Comparison of ENCODE assay signal across 7 mouse cellular contexts in the genomic region with DNA sequence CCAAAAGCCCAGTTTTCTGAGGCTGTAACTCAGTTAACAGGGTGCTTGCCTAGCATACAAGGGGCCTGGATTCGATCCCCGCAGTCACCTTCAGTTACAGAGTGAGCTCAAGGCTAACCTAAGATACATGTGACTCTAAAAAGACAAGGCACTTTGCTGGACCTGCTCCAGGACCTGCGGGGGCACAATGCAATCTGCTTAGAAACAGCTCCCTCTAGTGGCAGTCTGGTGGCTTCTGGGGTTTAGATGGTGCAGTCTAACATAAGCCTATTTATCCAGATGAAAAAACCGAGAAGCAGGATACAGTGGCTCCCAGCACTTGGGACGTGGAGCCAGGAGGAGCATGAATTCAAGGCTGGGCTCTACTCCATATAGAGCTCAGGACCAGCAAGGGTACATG. TPM values are rescaled to one million over a fixed set of nuclear protein-coding genes. Genes with fewer than 3 reads are reported as not detected.
A peak's percentile ranks its signal among the peaks of the same experiment; 100 is the strongest.
DNase-seq lines count a peak whose midpoint lies in the region; ATAC-seq and TF ChIP-seq lines count a peak whose summit lies in the region.

No protein-coding gene starts in this region.

- peak; percentile 68 for ATAC-seq in megakaryocyte-erythroid progenitor cell, adult 5-6 weeks (replicated peaks; ENCODE audit: low FRiP score, low TSS enrichment, poor library complexity, severe bottlenecking)

- intact Hi-C loops in left cerebral cortex, adult 2 months (cut with DNase I): no loop called here

- DNase-seq in ZHBTc4 (ENCODE audit: low read depth, low spot score): peak; percentile 91
- peak; percentile 94 to 98 for DNase-seq in cerebellum, postnatal 14 days
- DNase-seq in frontal cortex, postnatal 36 days (ENCODE audit: low spot score in 2 of 2): peak; percentile 80 to 87
- peak; percentile 70 for DNase-seq in hindlimb bud, embryonic 11.5 days (ENCODE audit: extremely low spot score, low read depth, low spot score)
- peak; percentile 75 to 80 for DNase-seq in left cerebral cortex, adult 2 months (ENCODE audit: extremely low spot score in 1 of 2, low spot score in 2 of 2)
- peak; percentile 71 to 74 for DNase-seq in right cerebral cortex, postnatal 36 days (ENCODE audit: low spot score in 2 of 2)

- TF ChIP-seq CTCF in left cerebral cortex, adult 2 months (IDR thresholded peaks at IDR 0.05): peak; percentile 91

- H3K27ac ChIP-seq in left cerebral cortex, adult 2 months: no peak overlapping the region

- H3K4me3 ChIP-seq in left cerebral cortex, adult 2 months: no peak overlapping the region

RNA-seq across cellular contexts. Expression of a gene that starts 8.7 kb away (rescaled TPM):
- 10 to 100 TPM; 54.4 to 57.2 TPM for total RNA-seq in left cerebral cortex, adult 2 months (2021)
- 0.11 and 7.6 TPM in 2 replicates for total RNA-seq in megakaryocyte-erythroid progenitor cell, adult 5-6 weeks (2014; fragmentation: Nextera tagmentation)
- 0.33 TPM in 1 of 2 replicates, not detected in the other for total RNA-seq in megakaryocyte-erythroid progenitor cell, adult 5-6 weeks (2017)

RNA-seq across cellular contexts. Expression of a gene that starts 10.4 kb away (rescaled TPM):
- total RNA-seq in left cerebral cortex, adult 2 months (2021): 10 to 100 TPM; 26.6 to 28.3 TPM
- 15.5 and 26.4 TPM in 2 replicates for total RNA-seq in megakaryocyte-erythroid progenitor cell, adult 5-6 weeks (2014; fragmentation: Nextera tagmentation)
- total RNA-seq in megakaryocyte-erythroid progenitor cell, adult 5-6 weeks (2017): 10.1 and 17.6 TPM in 2 replicates

RNA-seq across cellular contexts. Expression of a gene that starts 10.6 kb away (rescaled TPM):
- total RNA-seq in left cerebral cortex, adult 2 months (2021): 1 to 10 TPM; 8.6 to 9.0 TPM
- total RNA-seq in megakaryocyte-erythroid progenitor cell, adult 5-6 weeks (2014; fragmentation: Nextera tagmentation): 6.8 and 6.9 TPM in 2 replicates
- 1.8 and 4.4 TPM in 2 replicates for total RNA-seq in megakaryocyte-erythroid progenitor cell, adult 5-6 weeks (2017)

RNA-seq across cellular contexts. Expression of a gene that starts 14.5 kb away (rescaled TPM):
- total RNA-seq in left cerebral cortex, adult 2 months (2021): 1 to 10 TPM in 1 of 2 experiments, not detected in 1; 1.1 TPM
- total RNA-seq in megakaryocyte-erythroid progenitor cell, adult 5-6 weeks (2014; fragmentation: Nextera tagmentation): not detected in 2 replicates
- not detected in 2 replicates for total RNA-seq in megakaryocyte-erythroid progenitor cell, adult 5-6 weeks (2017)

RNA-seq across cellular contexts. Expression of a gene that starts 24.6 kb away (rescaled TPM):
- under 1 TPM in 1 of 2 experiments, not detected in 1; 0.36 TPM for total RNA-seq in left cerebral cortex, adult 2 months (2021)
- total RNA-seq in megakaryocyte-erythroid progenitor cell, adult 5-6 weeks (2014; fragmentation: Nextera tagmentation): 194 and 207 TPM in 2 replicates
- total RNA-seq in megakaryocyte-erythroid progenitor cell, adult 5-6 weeks (2017): 90.6 and 159 TPM in 2 replicates

Comparison
In these comparisons a context has a peak if more than half of its experiments do, and no peak if none do; other contexts are left out.
1. RNA of a gene that starts 8.7 kb away (total RNA-seq): 54.4 to 57.2 TPM in left cerebral cortex, adult 2 months; 0.11 to 7.6 TPM in megakaryocyte-erythroid progenitor cell, adult 5-6 weeks; every median in the first group is over 4 times any median in the second.
2. Peak in every context shown above with its lines, with median percentiles within 50 percentile points of each other: DNase-seq.